Mouse (Mus musculus) liver, embryonic 14.5 days (tissue): ENCODE results near the gene Cdh23.

ENCODE experiments used
- CTCF ChIP-seq: IDR thresholded peaks from 2 replicates; pipeline ENCODE4 v1.5.1; 2016; ENCODE audit warnings: antibody characterized with exemption, low read depth, control low read depth
- EP300 ChIP-seq: IDR thresholded peaks from 2 replicates; pipeline ENCODE4 v1.6.1; 2016; ENCODE audit warnings: antibody characterized with exemption, low read depth

GRCm38 (mm10) chr10:60697775-60698174 is 1.5 kb upstream of the Cdh23 start:
- TF ChIP-seq CTCF (no peak), EP300 (no peak)
